Mouse (Mus musculus) mouse embryonic stem cell (cell line): ENCODE results near the gene Gm21319.
"Not testable (repeated sequence)": the region's sequence is repeated elsewhere in the genome, so short reads cannot be mapped to it uniquely, and the experiment has no call there.

ENCODE experiments used
- in situ Hi-C, 2 experiments: fragments of 300-500 bp; cut with MboI; formaldehyde crosslinking; loops; 1 replicate in 1 of 2; 3 replicates in 1 of 2; pipeline ENCODE4 v1.14.3; 2019 to 2020; ENCODE audit warnings: low sequenced_read_pairs in 2 of 2, low pct_unique_long_range_greater_than_20kb in 1 of 2, mixed read lengths in 1 of 2; ENCODE audit not compliant: unreplicated experiment in 1 of 2

Gene Gm21319

GRCm38 (mm10) chr12:87775655-87776054, at the start of gene Gm21319:
Gm21319 (minus strand) TSS chr12:87775755.
- in situ Hi-C loops = not testable (repeated sequence)

GRCm38 (mm10) chr12:87816277-87816676, 40.7 kb upstream of the Gm21319 start, which contains the start of gene BB287469:
BB287469 (plus strand) TSS chr12:87816577.
- in situ Hi-C loops = not testable (repeated sequence)

- in situ Hi-C loops = not testable (repeated sequence)
Measured at GRCm38 (mm10) chr12:87797971-87798370, 22.4 kb upstream of the Gm21319 start.

GRCm38 (mm10) chr12:87795212-87795611, 19.7 kb upstream of the Gm21319 start, which contains the start of gene Gm21936:
Gm21936 (plus strand) TSS chr12:87795512.
- in situ Hi-C loops = not testable (repeated sequence)
